Mouse (Mus musculus) midbrain, embryonic 14.5 days (tissue): ENCODE results near the gene Sall1. TPM values are rescaled to one million over a fixed set of nuclear protein-coding genes. Genes with fewer than 3 reads are reported as not detected.

Experiments used
- ATAC-seq: fragments of 200-750 bp; cut with Nextera tagmentation; 2 replicates; pipeline ENCODE4 v1.8.0; 2017; ENCODE audit warnings: moderate number of reproducible peaks, moderate library complexity; ENCODE audit not compliant: low FRiP score, low TSS enrichment
- DNase-seq: peaks from one replicate; pipeline ENCODE4 v3.0.0-alpha.2; 2015
- H3K27ac ChIP-seq: fragments of 300-500 bp; sonication (generic); replicated peaks from 2 replicates; pipeline ENCODE4 v1.5.1; 2014; ENCODE audit warnings: mild to moderate bottlenecking, low read depth, low read length, moderate library complexity
- H3K27me3 ChIP-seq: fragments of 300-500 bp; sonication (generic); 2 replicates; pipeline ENCODE4 v1.6.1; 2014; ENCODE audit warnings: low read length, control low read depth, mixed read lengths; ENCODE audit not compliant: control insufficient read depth, insufficient read depth
- H3K36me3 ChIP-seq: fragments of 300-500 bp; sonication (generic); 2 replicates; pipeline ENCODE4 v1.6.1; 2014; ENCODE audit warnings: low read length, control low read depth; ENCODE audit not compliant: control insufficient read depth, insufficient read depth
- H3K4me1 ChIP-seq: fragments of 300-500 bp; sonication (generic); 2 replicates; pipeline ENCODE4 v1.6.1; 2014; ENCODE audit warnings: mild to moderate bottlenecking, antibody characterized with exemption, low read length, control low read depth; ENCODE audit not compliant: control insufficient read depth, insufficient read depth
- H3K4me2 ChIP-seq: fragments of 300-500 bp; sonication (generic); 2 replicates; pipeline ENCODE4 v1.6.1; 2014; ENCODE audit warnings: mild to moderate bottlenecking, low read length, moderate library complexity
- H3K4me3 ChIP-seq: fragments of 300-500 bp; sonication (generic); replicated peaks from 2 replicates; pipeline ENCODE4 v1.5.1; 2014; ENCODE audit warnings: low read depth, low read length
- H3K9ac ChIP-seq: fragments of 300-500 bp; sonication (generic); replicated peaks from 2 replicates; pipeline ENCODE4 v1.6.1; 2014; ENCODE audit warnings: mild to moderate bottlenecking, low read length, moderate library complexity
- H3K9me3 ChIP-seq: fragments of 300-500 bp; sonication (generic); 2 replicates; pipeline ENCODE4 v1.6.1; 2016; ENCODE audit warnings: low read length, control low read depth, mixed read lengths; ENCODE audit not compliant: control insufficient read depth
- WGBS: fragments of 180-500 bp; shearing (Covaris S2); extraction: QIAGEN DNeasy Blood & Tissue Kit; methylation state at CpG from one replicate; pipeline ENCODE4 v1.1.7; 2014; 5-methylcytosine and 5-hydroxymethylcytosine counted together
- polyA plus RNA-seq: library from polyadenylated mRNA; unstranded; fragments of >200 nt; fragmentation: Nextera tagmentation; extraction: Ambion mirVana; gene quantifications from 2 replicates; pipeline ENCODE4 v1.2.1, GENCODE M21; 2014

The Sall1 gene
- polyA plus RNA-seq, 1 experiment from 2014 or later: 9.2 TPM

- H3K4me2 ChIP-seq: peak overlapping the region; percentile 81
- peaks cover 26% of the 10 kb centered on the region for H3K4me1 ChIP-seq
- H3K9me3 ChIP-seq: no peaks in the 10 kb centered on the region
- no peaks in the 10 kb centered on the region for H3K36me3 ChIP-seq
- under 1% methylated on average over 35 of the region's 35 CpGs for WGBS
- peaks cover 46% of the 10 kb centered on the region; the same call in 1 of the 2 replicates for H3K27me3 ChIP-seq
- peak overlapping the region; percentile 72 for H3K9ac ChIP-seq
- peak overlapping the region; percentile 86 for H3K27ac ChIP-seq
- ATAC-seq: no peak
- peak overlapping the region; percentile 55 for H3K4me3 ChIP-seq
- DNase-seq: peak; percentile 68
These were observed 1.9 kb downstream of the Sall1 start for GRCm38 (mm10) chr8:89042118-89042460.

- DNase-seq (peak; percentile 56), ATAC-seq (no peak)
- Histone ChIP-seq H3K9me3 (no peaks in the 10 kb centered on the region), H3K4me1 (peaks cover 26% of the 10 kb centered on the region), H3K36me3 (no peaks in the 10 kb centered on the region), H3K4me3 (peak overlapping the region; percentile 55), H3K9ac (peak overlapping the region; percentile 72), H3K27ac (peak overlapping the region; percentile 86), H3K4me2 (peak overlapping the region; percentile 81), H3K27me3 (peaks cover 41% of the 10 kb centered on the region; the same call in 1 of the 2 replicates)
- WGBS: under 1% methylated on average over 55 of the region's 55 CpGs
These were observed 2.4 kb downstream of the Sall1 start for GRCm38 (mm10) chr8:89041421-89042117.

- H3K4me1 ChIP-seq: peaks cover 26% of the 10 kb centered on the region
These were observed 3.1 kb downstream of the Sall1 start for GRCm38 (mm10) chr8:89040751-89041420.

GRCm38 (mm10) chr8:89039890-89040289, 4.1 kb downstream of the Sall1 start:
- H3K9me3 ChIP-seq: no peaks in the 10 kb centered on the region
- DNase-seq: no peak
- ATAC-seq: no peak
- H3K4me1 ChIP-seq: peaks cover 24% of the 10 kb centered on the region
- peak overlapping the region; percentile 55 for H3K4me3 ChIP-seq
- WGBS: 11% methylated on average over 6 of the region's 6 CpGs
- H3K27me3 ChIP-seq: peaks cover 29% of the 10 kb centered on the region; the same call in 1 of the 2 replicates
- no peaks in the 10 kb centered on the region for H3K36me3 ChIP-seq
- H3K4me2 ChIP-seq: peak overlapping the region; percentile 81
- H3K27ac ChIP-seq: 0 out of 2 replicates have a peak overlapping the region, but pooled peaks have one; percentile 37
- peak overlapping the region; percentile 72 for H3K9ac ChIP-seq

More at GRCm38 (mm10) chr8:89040751-89041420, 3.1 kb downstream of the Sall1 start:
- Histone ChIP-seq H3K27ac (peak overlapping the region; percentile 86), H3K27me3 (peaks cover 34% of the 10 kb centered on the region; the same call in 1 of the 2 replicates), H3K4me2 (peak overlapping the region; percentile 81), H3K9ac (peak overlapping the region; percentile 72), H3K9me3 (no peaks in the 10 kb centered on the region), H3K36me3 (no peaks in the 10 kb centered on the region), H3K4me3 (peak overlapping the region; percentile 55)
- ATAC-seq (no peak), DNase-seq (peak; percentile 59)
- WGBS: under 1% methylated on average over 40 of the region's 40 CpGs

GRCm38 (mm10) chr8:89038920-89039319, 5.0 kb downstream of the Sall1 start:
- no peak overlapping the region for H3K27ac ChIP-seq
- 52% methylated on average over 4 of the region's 4 CpGs for WGBS
- peaks cover 22% of the 10 kb centered on the region for H3K4me1 ChIP-seq
- no peaks in the 10 kb centered on the region for H3K36me3 ChIP-seq
- peak overlapping the region; percentile 55; the same call in 1 of the 2 replicates for H3K4me3 ChIP-seq
- no peaks in the 10 kb centered on the region for H3K9me3 ChIP-seq
- no peak overlapping the region for H3K9ac ChIP-seq
- DNase-seq (no peak), ATAC-seq (no peak)
- peaks cover 28% of the 10 kb centered on the region; the same call in 1 of the 2 replicates for H3K27me3 ChIP-seq
- peak overlapping the region; percentile 81 for H3K4me2 ChIP-seq

GRCm38 (mm10) chr8:89037536-89038236, 6.3 kb downstream of the Sall1 start:
- Histone ChIP-seq H3K4me1 (peaks cover 13% of the 10 kb centered on the region), H3K36me3 (no peaks in the 10 kb centered on the region), H3K27me3 (peaks cover 25% of the 10 kb centered on the region; the same call in 1 of the 2 replicates), H3K9ac (peak overlapping the region; percentile 3; the same call in 1 of the 2 replicates), H3K9me3 (no peaks in the 10 kb centered on the region), H3K4me3 (peak overlapping the region; percentile 15; the same call in 1 of the 2 replicates), H3K27ac (peak overlapping the region; percentile 33), H3K4me2 (peak overlapping the region; percentile 81)
- ATAC-seq (no peak), DNase-seq (peak; percentile 60)
- 9% methylated on average over 9 of the region's 9 CpGs for WGBS

- Histone ChIP-seq H3K36me3 (no peaks in the 10 kb centered on the region; the same call in 1 of the 2 replicates), H3K9me3 (no peaks in the 10 kb centered on the region), H3K9ac (no peak overlapping the region), H3K4me3 (no peak overlapping the region), H3K27me3 (peaks cover 2% of the 10 kb centered on the region; the same call in 1 of the 2 replicates), H3K4me1 (no peaks in the 10 kb centered on the region), H3K4me2 (no peak overlapping the region), H3K27ac (no peak overlapping the region)
- DNase-seq: no peak
- ATAC-seq: no peak
- WGBS: 87% methylated on average over 13 of the region's 13 CpGs
These were observed 11.6 kb downstream of the Sall1 start for GRCm38 (mm10) chr8:89032412-89032811.

- no peak for DNase-seq
- peaks cover 15% of the 10 kb centered on the region; the same call in 1 of the 2 replicates for H3K4me1 ChIP-seq
- no peak for ATAC-seq
- WGBS: 67% methylated on average over 12 of the region's 12 CpGs
- H3K27me3 ChIP-seq: 0 out of 2 replicates have a peak, but pooled peaks cover 9% of the 10 kb centered on the region
- no peaks in the 10 kb centered on the region; the same call in 1 of the 2 replicates for H3K36me3 ChIP-seq
- H3K4me2 ChIP-seq: no peak overlapping the region
- H3K4me3 ChIP-seq: no peak overlapping the region
- no peaks in the 10 kb centered on the region for H3K9me3 ChIP-seq
- no peak overlapping the region for H3K27ac ChIP-seq
- H3K9ac ChIP-seq: no peak overlapping the region
These were observed 15.8 kb downstream of the Sall1 start for GRCm38 (mm10) chr8:89028156-89028555.
